Mouse (Mus musculus) heart, postnatal 0 days (tissue): Measurements from ENCODE around the gene Rfng. TPM values are rescaled to one million over a fixed set of nuclear protein-coding genes. Genes with fewer than 3 reads are reported as not detected.
A peak's percentile ranks its signal among the peaks of the same experiment; 100 is the strongest.

Source experiments
- ATAC-seq: fragments of 200-750 bp; cut with Nextera tagmentation; 2 replicates; pipeline ENCODE4 v1.8.0; 2017; ENCODE audit warnings: low read depth, moderate number of reproducible peaks, moderate library complexity; ENCODE audit not compliant: insufficient read depth
- DNase-seq: peaks from one replicate; pipeline ENCODE4 v3.0.0-alpha.2; 2016; ENCODE audit warnings: low spot score
- H3K27ac ChIP-seq: fragments of 300-500 bp; sonication (generic); 2 replicates; pipeline ENCODE4 v1.5.1; 2014; ENCODE audit warnings: low read depth, mild to moderate bottlenecking
- H3K27me3 ChIP-seq: fragments of 300-500 bp; sonication (generic); 2 replicates; pipeline ENCODE4 v1.6.1; 2014; ENCODE audit warnings: low read length, mixed read lengths; ENCODE audit not compliant: control insufficient read depth, insufficient read depth
- H3K36me3 ChIP-seq: fragments of 300-500 bp; sonication (generic); replicated peaks from 2 replicates; pipeline ENCODE4 v1.6.1; 2014; ENCODE audit warnings: low read length, mixed read lengths; ENCODE audit not compliant: control insufficient read depth, insufficient read depth
- H3K4me1 ChIP-seq: fragments of 300-500 bp; sonication (generic); 2 replicates; pipeline ENCODE4 v1.6.1; 2014; ENCODE audit warnings: antibody characterized with exemption; ENCODE audit not compliant: control insufficient read depth, insufficient read depth
- H3K4me2 ChIP-seq: fragments of 300-500 bp; sonication (generic); 2 replicates; pipeline ENCODE4 v1.6.1; 2014; ENCODE audit warnings: low read depth, mild to moderate bottlenecking, low read length, moderate library complexity
- H3K4me3 ChIP-seq: fragments of 300-500 bp; sonication (generic); 2 replicates; pipeline ENCODE4 v1.5.1; 2014; ENCODE audit warnings: low read depth, low read length
- H3K9ac ChIP-seq: fragments of 300-500 bp; sonication (generic); replicated peaks from 2 replicates; pipeline ENCODE4 v1.6.1; 2014; ENCODE audit warnings: low read depth, low read length, mixed read lengths
- H3K9me3 ChIP-seq: fragments of 300-500 bp; sonication (generic); replicated peaks from 2 replicates; pipeline ENCODE4 v1.6.1; 2016; ENCODE audit warnings: low read length; ENCODE audit not compliant: control insufficient read depth
- CTCF ChIP-seq: IDR thresholded peaks from 2 replicates; pipeline ENCODE4 v1.5.1; 2016; ENCODE audit warnings: antibody characterized with exemption, control low read depth, low read depth
- EP300 ChIP-seq: IDR thresholded peaks from 2 replicates; pipeline ENCODE4 v1.6.1; 2016; ENCODE audit warnings: antibody characterized with exemption, low read depth
- WGBS: fragments of 180-500 bp; shearing (Covaris S2); extraction: QIAGEN DNeasy Blood & Tissue Kit; methylation state at CpG from one replicate; pipeline ENCODE4 v1.1.7; 2014; 5-methylcytosine and 5-hydroxymethylcytosine counted together
- polyA plus RNA-seq: library from polyadenylated mRNA; unstranded; fragments of >200 nt; fragmentation: Nextera tagmentation; extraction: Ambion mirVana; gene quantifications from 2 replicates; pipeline ENCODE4 v1.2.1, GENCODE M21; 2015
- total RNA-seq: library from RNA; depleted of rRNA; stranded (reverse); fragments of >200 nt; gene quantifications from 2 replicates; pipeline ENCODE4 v1.2.3, GENCODE M21; 2014; ENCODE audit warnings: low replicate concordance

The Rfng gene
- total and polyA plus RNA-seq, 2 experiments from 2014 or later = 14.5 to 15.3 TPM

DNA sequence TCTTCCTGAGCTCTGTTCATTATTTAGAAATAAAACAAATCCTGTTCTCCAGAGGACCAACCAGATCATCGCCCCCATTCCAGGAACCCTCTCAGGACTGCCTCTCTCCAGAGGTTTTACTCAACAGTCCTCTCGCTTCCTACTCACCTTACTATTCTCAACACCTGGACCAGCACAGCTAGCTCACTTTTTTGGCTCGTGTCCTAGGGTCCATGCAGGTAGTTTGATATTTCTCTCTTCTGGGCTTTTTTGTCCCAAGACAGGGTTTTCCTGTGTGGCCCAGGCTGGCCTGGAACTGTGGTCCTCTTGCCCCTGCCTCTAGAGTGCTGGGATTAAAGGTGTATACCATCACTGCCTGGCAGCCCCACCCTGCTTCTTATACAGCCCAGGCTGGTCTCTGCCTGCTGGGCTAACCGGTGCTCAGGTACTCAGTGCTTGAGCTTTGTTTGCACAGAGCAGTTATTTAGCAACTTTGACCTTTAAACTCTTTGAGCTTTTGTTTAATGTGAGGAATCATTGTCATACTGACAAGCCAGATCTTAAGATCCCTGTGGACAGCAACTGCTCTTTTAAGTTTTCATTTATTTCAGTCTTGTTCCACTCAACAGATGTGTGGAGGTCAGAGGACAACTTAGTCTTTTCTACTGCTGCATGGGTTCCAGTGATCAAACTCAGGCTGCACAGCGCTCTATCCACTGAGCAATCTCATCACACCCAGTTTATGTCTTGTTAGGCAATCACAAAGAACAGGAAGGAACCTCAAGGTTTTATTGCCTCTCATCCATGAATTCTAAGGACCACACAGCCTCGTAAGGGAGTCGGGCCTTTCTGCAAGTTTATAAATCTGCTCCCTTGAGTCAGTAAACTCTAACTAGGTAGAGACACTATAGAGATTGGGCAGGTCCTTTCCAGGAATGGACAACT is 21.6 kb upstream of the Rfng start:
- no peaks in the 10 kb centered on the region for H3K4me1 ChIP-seq
- no peak overlapping the region for H3K4me2 ChIP-seq
- H3K27ac ChIP-seq = no peak overlapping the region
- H3K9me3 ChIP-seq = no peaks in the 10 kb centered on the region
- ATAC-seq = no peak
- peaks cover 49% of the 10 kb centered on the region for H3K36me3 ChIP-seq
- H3K9ac ChIP-seq = no peak overlapping the region
- H3K27me3 ChIP-seq = no peaks in the 10 kb centered on the region
- no peak overlapping the region for H3K4me3 ChIP-seq
- TF ChIP-seq EP300 (no peak), CTCF (no peak)
- 88% methylated on average over 7 of the region's 7 CpGs for WGBS
- DNase-seq = no peak

- no peak for ATAC-seq
- H3K36me3 ChIP-seq = peaks cover 41% of the 10 kb centered on the region
Measured at GRCm38 (mm10) chr11:120804769-120805168, 20.8 kb upstream of the Rfng start.

DNA sequence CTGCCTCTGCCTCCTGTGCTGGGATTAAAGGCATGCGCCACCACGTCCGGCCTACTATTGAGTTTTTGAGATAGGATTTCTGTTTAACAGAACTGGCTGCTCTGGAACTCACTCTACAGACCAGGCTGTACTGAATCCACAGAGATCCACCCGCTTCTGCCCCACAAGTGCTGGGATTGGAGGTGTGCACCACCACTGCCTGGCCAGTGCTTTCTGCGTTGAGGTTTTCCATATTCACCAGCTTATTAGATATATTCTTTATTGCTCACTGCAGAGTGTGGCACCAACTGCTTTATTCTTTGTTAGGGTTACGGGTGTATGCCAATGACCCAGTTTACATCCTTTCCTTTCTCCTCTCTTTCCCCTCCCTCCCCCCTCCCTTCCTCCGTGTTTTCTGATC is 20.3 kb upstream of the Rfng start:
- ATAC-seq = no peak

More at GRCm38 (mm10) chr11:120804769-120805168, 20.8 kb upstream of the Rfng start:
- 53% methylated on average over 4 of the region's 4 CpGs for WGBS
- Histone ChIP-seq H3K9ac (no peak overlapping the region), H3K27me3 (no peaks in the 10 kb centered on the region), H3K4me2 (no peak overlapping the region), H3K4me1 (no peaks in the 10 kb centered on the region), H3K27ac (no peak overlapping the region), H3K4me3 (no peak overlapping the region), H3K9me3 (no peaks in the 10 kb centered on the region)
- TF ChIP-seq CTCF (no peak), EP300 (no peak)
- DNase-seq = no peak

GRCm38 (mm10) chr11:120800061-120800904 is 16.3 kb upstream of the Rfng start:
- Histone ChIP-seq H3K4me2 (no peak overlapping the region), H3K4me1 (peaks cover 5% of the 10 kb centered on the region; the same call in 1 of the 2 replicates), H3K36me3 (no peaks in the 10 kb centered on the region), H3K27ac (peak overlapping the region; percentile 51; the same call in 1 of the 2 replicates), H3K4me3 (no peak overlapping the region), H3K27me3 (no peaks in the 10 kb centered on the region), H3K9me3 (no peaks in the 10 kb centered on the region), H3K9ac (no peak overlapping the region)
- ATAC-seq = peak; percentile 72
- TF ChIP-seq EP300 (no peak), CTCF (peak; percentile 92)
- DNase-seq = peak; percentile 90
- 10% methylated on average over 10 of the region's 10 CpGs for WGBS

More for the DNA sequence above, 20.3 kb upstream of the Rfng start:
- TF ChIP-seq EP300 (no peak), CTCF (no peak)
- no peaks in the 10 kb centered on the region for H3K4me1 ChIP-seq
- no peaks in the 10 kb centered on the region for H3K9me3 ChIP-seq
- peaks cover 36% of the 10 kb centered on the region for H3K36me3 ChIP-seq
- no peak for DNase-seq
- 74% methylated on average over 7 of the region's 7 CpGs for WGBS
- no peak overlapping the region for H3K27ac ChIP-seq
- no peak overlapping the region for H3K4me2 ChIP-seq
- H3K27me3 ChIP-seq = no peaks in the 10 kb centered on the region
- no peak overlapping the region for H3K9ac ChIP-seq
- H3K4me3 ChIP-seq = no peak overlapping the region

GRCm38 (mm10) chr11:120799316-120799890 is 15.4 kb upstream of the Rfng start:
- H3K27me3 ChIP-seq = no peaks in the 10 kb centered on the region
- no peak overlapping the region for H3K4me3 ChIP-seq
- peaks cover 7% of the 10 kb centered on the region; the same call in 1 of the 2 replicates for H3K4me1 ChIP-seq
- peak overlapping the region; percentile 51; the same call in 1 of the 2 replicates for H3K27ac ChIP-seq
- H3K9me3 ChIP-seq = no peaks in the 10 kb centered on the region
- WGBS = 68% methylated on average over 6 of the region's 6 CpGs
- TF ChIP-seq EP300 (no peak), CTCF (no peak)
- ATAC-seq (no peak), DNase-seq (no peak)
- no peak overlapping the region for H3K9ac ChIP-seq
- H3K36me3 ChIP-seq = no peaks in the 10 kb centered on the region
- H3K4me2 ChIP-seq = no peak overlapping the region
